Mouse (Mus musculus): Measurements from ENCODE around the gene Dicer1.

- TF ChIP-seq CTCF (IDR thresholded peaks at IDR 0.05 in 2 of 3, conservative IDR thresholded peaks at IDR 0.05 in 1 of 3; ENCODE audit: control insufficient read depth in 1 of 3, insufficient read depth in 1 of 3, low read depth in 2 of 3, low read length in 3 of 3, poor library complexity in 1 of 3, severe bottlenecking in 1 of 3) = no peak
- no peak for TF ChIP-seq USF2 (IDR thresholded peaks at IDR 0.05; ENCODE audit: borderline replicate concordance in 1 of 2, insufficient read depth in 1 of 2, low read depth in 1 of 2, low read length in 2 of 2)
- TF ChIP-seq MXI1 (IDR thresholded peaks at IDR 0.05; ENCODE audit: low read depth, low read length) = no peak
- TF ChIP-seq CHD2 (IDR thresholded peaks at IDR 0.05; ENCODE audit: low read length) = no peak
- TF ChIP-seq NRF1 (IDR thresholded peaks at IDR 0.05; ENCODE audit: insufficient read depth, low read depth, low read length, poor library complexity, severe bottlenecking) = no peak
- TF ChIP-seq POLR2A (IDR thresholded peaks at IDR 0.05; ENCODE audit: control insufficient read depth in 1 of 2, insufficient read depth in 1 of 2, low read depth in 1 of 2, low read length in 2 of 2, poor library complexity in 1 of 2) = no peak
- TF ChIP-seq ZKSCAN1 (IDR thresholded peaks at IDR 0.05; ENCODE audit: low read depth, low read length) = no peak
- no peak for TF ChIP-seq ELF1 (IDR thresholded peaks at IDR 0.05; ENCODE audit: low read depth, low read length)
- no peak for TF ChIP-seq TCF12 (IDR thresholded peaks at IDR 0.05; ENCODE audit: low read depth, low read length)
- TF ChIP-seq CHD1 (IDR thresholded peaks at IDR 0.05; ENCODE audit: low read depth, low read length) = no peak
Measured at GRCm38 (mm10) chr12:104656146-104656545, 95.6 kb downstream of the Dicer1 start.

All from MEL (cell line).